Mouse (Mus musculus): ENCODE measurements at regions not wholly inside any gene's neighbourhood (a gene's known extent, or its start where the extent isn't known, plus 50 kb on each side); places are given as distances from the start of the nearest gene placed in this dataset.

DNA sequence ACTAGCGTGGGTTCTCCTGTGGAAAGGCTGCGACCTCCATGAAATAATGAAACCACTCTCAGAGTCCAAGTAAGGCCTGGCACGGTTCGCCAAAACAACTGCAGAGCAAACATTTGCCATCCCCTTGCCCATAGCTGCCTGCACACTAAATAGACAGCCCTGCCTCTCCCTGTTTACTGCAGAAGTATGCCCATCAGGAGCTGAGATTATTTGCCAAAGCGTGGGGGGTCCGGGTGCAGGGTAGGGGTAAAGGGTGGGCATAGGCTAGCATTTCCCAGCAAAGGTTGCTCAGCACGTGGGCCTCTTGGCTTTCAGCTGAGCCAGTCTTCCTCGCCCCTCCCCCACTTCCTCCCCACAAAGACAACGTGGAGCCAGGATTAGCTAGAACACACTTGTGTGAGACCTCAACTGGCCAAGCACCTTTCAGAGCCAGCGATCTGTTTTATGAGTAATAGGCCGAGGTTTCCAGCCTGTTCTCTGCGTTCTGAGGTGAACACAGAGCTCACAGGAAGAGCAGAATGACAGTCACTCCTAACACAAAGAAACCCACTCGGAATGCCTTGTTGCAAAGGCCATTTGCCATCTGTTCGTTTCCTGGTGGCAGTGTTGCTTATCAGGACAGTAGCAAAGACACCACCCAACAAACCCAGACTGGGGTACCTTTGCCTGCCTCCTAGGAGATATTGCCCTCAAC is 55.6 kb upstream of the Cep85l start:
- peak; percentile 47 for DNase-seq (ENCODE audit: extremely low spot score, low spot score)

DNA sequence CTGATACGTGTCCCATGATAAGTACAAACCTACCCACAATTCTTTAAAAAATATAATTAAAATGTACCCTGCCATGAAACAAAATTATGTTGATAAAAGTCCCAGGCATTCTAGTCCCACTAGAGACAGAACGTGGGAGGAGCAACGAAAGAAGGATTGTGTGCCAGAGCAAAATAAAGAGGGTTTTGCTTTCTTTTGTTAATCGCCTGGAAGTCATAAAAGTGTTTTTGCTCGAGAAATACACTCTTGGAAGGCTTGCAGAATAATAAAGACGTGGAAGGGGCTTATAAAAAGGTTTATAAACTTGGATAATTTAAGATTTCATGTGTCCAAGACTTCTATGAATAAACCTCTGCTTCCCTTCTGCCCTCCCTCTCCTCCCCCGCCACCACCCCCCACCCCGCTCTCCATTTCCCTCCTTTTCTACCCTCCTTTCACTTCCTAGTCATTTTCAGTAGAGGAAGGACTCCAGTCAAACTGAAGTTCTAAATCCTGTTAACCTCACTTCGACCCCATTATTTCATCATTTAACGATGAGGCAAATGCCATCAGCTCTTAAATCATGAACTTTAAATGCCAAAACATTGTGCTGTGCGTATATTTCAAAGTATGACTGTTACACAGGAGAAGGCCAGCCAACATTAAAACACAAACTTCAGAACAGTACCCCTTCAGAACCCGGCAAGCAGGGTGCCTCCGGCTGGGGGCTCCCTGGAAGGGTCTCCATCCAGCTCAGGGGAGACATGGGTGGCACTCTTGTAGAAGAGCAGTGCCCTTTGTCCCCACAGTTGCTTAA is 54.8 kb upstream of the Cep85l start:
- no peak for DNase-seq (ENCODE audit: extremely low spot score, low spot score)

DNA sequence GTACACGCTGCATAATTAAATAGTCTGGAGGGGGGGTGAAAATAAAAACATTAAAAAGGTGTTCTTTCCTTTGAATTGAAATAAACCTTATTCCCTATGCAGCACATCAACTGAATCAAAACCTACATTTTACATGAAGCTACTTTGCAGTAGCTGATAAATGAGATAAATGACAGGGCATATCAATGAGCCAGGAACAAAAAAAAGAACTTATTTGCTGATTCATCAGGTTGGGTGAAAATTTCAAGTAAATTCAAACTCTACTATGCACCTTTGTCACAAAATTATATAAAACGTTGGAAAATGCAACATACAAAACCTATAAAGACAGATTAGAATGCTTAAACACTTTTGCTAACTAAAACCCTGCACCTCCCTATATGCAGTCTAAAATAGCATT is 53.0 kb upstream of the Cep85l start:
- no peak for DNase-seq (ENCODE audit: extremely low spot score, low spot score)

DNA sequence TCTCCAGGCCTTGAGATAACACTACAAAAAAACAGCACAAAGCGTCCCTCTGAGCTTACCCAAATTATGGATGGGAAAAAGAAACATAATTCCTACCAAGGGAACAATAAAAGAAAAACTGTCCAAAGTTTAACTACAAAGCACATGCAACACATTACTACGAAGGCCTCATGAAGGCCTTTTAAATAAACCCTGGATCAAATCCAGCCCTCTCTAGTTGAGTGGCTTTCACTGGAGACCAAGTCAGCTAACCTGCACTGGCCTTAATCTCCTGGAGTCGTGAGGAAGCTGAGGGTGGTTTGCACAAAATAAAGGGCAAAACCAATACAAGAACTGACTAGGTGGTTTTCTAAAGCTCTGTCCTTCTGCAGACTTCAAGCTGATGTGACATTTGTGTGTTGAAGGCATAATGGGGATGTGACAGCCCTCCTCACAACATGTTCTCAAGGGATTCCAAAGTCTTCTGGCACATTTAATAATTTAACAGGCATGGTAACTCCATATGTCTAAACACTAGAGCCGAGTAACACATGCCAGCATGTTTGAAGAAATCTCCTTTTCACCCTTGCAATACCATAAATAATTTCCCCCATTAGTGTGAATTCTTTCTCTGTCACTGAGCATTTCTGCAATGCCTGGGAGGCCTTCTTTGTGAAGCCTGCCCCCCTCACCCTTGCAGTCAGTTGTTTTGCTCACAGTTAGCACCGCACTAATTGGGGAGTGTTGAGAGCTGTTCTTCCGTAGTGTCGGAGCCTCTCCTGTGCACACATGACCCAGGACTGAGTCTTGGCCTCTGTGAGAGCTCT is 50.0 kb upstream of the Cep85l start:
- no peak for DNase-seq (ENCODE audit: extremely low spot score, low spot score)
